Mouse (Mus musculus): ENCODE results near the gene Cryzl1.

The Cryzl1 gene

GRCm38 (mm10) chr16:91728123-91729065 lies at the start of gene Cryzl1:
TSS of gene Cryzl1 (minus strand) at chr16:91728975.
- peak; percentile 99 to 100 for DNase-seq

- DNase-seq = no peak
Measured at GRCm38 (mm10) chr16:91772586-91772985, 43.8 kb upstream of the Cryzl1 start.

- no peak for DNase-seq
Measured at GRCm38 (mm10) chr16:91771334-91771733, 42.6 kb upstream of the Cryzl1 start.

GRCm38 (mm10) chr16:91770662-91771061 lies 41.9 kb upstream of the Cryzl1 start:
- DNase-seq = no peak

DNA sequence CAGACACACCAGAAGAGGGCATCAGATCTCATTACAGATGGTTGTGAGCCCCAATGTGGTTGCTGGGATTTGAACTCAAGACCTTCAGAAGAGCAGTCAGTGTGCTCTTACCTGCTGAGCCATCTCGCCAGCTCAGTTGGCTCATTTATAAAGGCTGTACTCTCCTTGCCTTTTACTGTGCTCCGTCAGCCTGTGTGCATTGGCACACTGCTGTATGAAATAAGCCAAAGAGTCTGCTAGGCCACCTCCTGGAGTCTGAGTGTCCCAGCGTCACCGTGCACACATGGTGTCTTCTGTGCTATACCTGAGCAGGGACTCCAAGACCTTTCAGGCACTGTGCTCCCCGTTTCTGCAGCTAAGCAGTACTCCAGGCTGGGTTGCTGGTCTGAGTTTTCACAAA lies 41.1 kb upstream of the Cryzl1 start:
- DNase-seq = no peak

DNA sequence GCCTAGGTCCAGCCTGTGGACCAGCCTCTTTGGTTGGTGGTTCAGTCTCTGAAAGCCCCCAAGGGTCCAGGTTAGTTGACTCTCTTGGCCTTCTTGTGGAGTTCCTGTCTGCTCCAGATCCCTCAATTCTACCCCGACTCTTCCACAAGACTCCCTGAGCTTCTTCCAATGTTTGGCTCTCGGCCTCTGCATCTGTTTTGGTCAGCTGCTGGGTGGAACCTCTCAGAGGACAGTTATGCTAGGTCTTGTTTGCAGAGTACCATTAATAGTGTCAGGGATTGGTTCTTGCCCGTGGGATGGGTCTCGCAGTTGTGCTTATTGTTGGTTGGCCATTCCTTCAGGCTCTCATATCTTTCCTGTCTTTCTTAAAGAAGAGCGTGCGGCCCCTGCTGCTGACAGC lies 39.8 kb upstream of the Cryzl1 start:
- DNase-seq = no peak

- peak; percentile 44 to 48 for DNase-seq
Measured at GRCm38 (mm10) chr16:91767165-91767701, 38.5 kb upstream of the Cryzl1 start.

GRCm38 (mm10) chr16:91765816-91766210 lies 37.0 kb upstream of the Cryzl1 start:
- no peak for DNase-seq

DNA sequence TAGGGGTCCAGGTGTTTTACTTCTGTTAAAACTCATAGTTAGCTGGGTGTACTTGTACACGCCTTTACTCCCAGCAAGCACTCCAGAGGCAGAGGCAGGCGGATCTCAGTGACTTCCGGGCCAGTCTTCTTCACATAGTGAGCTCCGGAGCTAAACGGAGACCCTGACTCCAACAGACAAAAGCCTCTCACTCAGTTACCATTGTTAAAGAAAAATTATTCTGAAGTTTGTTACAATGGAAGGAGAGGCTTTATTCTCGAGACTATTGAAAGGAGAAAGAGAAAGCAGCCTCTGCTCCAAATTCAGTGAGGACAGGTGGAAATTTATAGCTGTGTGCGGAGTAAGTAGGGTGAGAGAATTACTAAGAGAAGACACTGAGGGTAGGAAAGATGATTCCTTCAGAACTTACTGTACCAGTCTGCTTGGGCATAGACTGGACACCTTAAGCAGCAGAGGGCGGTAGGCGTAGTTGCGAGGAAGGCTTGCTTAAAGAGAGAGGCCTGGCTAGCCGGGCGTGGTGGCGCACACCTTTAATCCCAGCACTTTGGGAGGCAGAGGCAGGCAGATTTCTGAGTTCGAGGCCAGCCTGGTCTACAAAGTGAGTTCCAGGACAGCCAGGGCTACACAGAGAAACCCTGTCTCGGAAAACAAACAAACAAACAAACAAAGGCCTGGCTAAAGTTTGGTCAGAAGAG lies 36.5 kb upstream of the Cryzl1 start:
- no peak for DNase-seq

GRCm38 (mm10) chr16:91764414-91764813 lies 35.6 kb upstream of the Cryzl1 start:
- no peak for DNase-seq

DNA sequence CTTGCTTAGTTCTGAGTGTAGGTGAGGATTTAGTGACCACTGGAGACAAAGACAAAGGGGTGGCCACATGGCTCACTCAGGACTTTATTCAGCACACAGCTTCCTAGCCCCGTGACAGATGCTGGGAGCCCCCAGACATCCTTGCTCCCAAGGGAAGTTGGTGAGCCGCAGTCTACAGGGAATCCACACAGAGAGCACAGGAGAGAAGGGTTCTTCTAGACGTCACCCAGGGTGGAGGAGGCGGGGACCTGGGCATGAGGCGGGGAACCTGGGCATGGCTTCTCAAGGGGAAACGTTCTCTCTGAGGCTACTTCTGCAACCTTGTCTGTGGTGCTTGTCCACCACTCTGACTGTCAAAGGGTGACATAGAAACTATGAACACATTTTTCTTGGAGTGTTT lies 35.2 kb upstream of the Cryzl1 start:
- DNase-seq = peak; percentile 18 to 43

- no peak for DNase-seq
Measured at GRCm38 (mm10) chr16:91762476-91762875, 33.7 kb upstream of the Cryzl1 start.

GRCm38 (mm10) chr16:91761761-91762160 lies 33.0 kb upstream of the Cryzl1 start:
- DNase-seq = no peak

GRCm38 (mm10) chr16:91761202-91761601 lies 32.4 kb upstream of the Cryzl1 start:
- DNase-seq = no peak

GRCm38 (mm10) chr16:91754957-91755356 lies 26.2 kb upstream of the Cryzl1 start:
- DNase-seq = no peak

DNA sequence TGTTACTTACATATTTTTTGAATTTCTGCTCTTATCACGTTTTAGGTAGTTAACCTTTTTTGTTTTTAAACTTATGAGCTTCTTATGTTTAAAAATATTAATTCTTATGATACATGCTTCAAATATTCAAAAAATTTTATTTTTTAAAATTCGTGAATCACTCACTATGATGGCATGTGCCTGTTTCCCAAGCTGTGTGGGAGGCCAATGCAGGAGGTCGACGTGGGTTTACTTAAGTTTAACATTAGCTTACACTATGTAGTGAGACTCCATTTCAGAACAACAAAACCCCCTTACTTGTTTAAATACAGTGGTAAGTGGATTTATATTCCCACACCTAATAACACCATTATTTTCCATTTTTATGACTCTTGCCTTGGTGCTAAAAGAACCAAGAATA lies 24.8 kb upstream of the Cryzl1 start:
- no peak for DNase-seq

DNA sequence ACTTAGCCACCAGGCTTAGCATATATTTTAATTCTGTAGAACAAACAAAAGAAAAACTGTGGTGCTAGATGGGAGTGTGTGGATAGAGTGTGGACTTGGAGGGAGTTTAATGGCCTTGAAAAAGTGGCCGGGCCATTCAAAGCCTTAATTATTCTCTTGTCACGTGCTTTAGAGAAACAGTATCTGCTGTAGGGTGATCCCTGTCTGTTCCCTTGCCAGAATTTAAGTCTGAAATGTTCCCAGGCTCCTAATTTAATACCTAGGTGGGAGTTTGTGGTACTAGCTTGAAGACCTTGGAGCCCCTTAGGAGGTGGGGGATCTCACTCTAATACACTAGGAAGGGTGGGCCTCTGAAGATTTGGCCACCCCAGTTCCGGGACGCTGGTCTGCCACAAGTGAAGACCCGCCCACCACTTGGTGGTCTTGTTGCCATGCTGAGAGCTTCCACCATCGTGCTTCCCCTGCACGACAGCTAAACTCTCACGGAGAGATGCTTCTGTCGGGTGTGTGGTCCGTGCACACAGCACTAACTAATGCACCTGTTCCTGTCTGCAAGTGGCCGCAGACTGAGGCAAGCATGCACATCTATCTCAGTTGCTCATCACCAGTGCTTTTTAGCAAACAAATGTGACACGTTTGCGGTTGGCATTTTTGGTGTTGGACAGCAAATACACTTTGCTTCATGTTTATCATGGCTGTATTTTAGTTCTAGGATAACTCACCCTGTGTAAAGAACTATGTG lies 23.0 kb upstream of the Cryzl1 start:
- no peak for DNase-seq

DNA sequence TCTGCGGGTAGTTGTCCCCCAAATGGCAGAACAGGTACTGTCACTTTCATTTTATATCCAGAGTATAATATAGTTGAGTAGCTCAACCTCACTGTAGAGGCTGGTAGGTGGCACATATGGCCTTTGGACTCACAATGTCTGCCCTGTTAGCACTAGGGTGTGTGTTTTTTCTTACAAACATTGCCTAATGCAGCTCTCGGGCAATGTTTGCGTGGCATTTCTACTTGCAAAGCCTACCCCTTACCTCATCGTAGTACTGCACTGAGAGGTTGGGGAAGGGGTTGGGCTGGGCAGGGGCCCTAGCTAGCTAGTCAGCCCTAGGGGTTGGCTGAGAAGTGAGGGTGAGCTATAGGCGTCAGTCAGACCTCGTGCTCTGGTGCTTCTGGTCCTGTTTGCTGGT lies 18.8 kb upstream of the Cryzl1 start:
- no peak for DNase-seq

GRCm38 (mm10) chr16:91746101-91746950 lies 17.6 kb upstream of the Cryzl1 start:
- peak in 1 of 2 experiments; percentile 29 for DNase-seq

DNA sequence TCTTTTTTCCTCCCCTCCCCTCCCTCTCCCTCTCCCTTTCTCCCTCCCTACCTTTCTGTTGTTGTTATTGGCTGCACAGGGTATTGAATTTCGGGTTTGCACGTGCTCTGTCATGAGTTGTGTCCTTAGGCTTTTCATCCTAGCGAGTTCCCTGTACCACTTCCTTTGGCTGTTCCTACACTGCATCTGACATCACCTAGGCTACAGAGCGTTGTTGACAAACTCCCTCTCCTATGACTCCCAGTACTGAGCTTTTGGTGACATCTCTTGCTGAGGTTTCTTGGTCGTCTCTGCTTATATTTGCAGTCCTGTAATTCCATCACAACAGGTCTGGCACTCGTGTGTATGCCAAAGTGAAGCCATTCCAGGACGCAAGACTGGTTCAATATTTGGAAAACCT lies 14.3 kb upstream of the Cryzl1 start:
- no peak for DNase-seq

DNA sequence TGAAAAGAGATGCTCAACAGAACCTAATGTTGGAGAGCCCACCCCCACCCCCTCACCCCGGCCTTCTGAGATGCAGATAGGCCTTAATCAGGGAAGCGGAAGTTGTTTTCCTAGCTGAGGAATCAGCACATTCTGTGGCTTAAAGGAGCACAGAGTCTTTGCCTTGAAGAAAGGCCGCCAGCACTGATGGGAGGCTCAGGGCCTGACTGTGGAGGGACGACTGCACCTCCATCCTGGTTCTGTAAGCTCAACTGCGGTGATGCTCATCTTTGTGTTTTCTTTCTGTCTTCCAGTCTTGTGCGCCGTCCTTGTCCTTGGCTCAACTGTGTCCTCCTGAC lies 12.1 kb upstream of the Cryzl1 start:
- DNase-seq = no peak

All from lung, adult 18-20 months (tissue).